Mouse (Mus musculus) heart, adult 2 months (tissue): Measurements from ENCODE around the gene Reck.

Source experiments
- CTCF ChIP-seq: fragments of 200-600 bp; IDR thresholded peaks from 2 replicates; pipeline ENCODE4 v1.8.1; 2022; ENCODE audit warnings: antibody characterized with exemption, mild to moderate bottlenecking, moderate library complexity
- POLR2A ChIP-seq: fragments of 200-500 bp; IDR thresholded peaks from 2 replicates; pipeline ENCODE4 v1.6.1; 2011; ENCODE audit warnings: mild to moderate bottlenecking, low read depth, low read length, control low read depth; ENCODE audit not compliant: insufficient read depth

- TF ChIP-seq POLR2A (no peak), CTCF (no peak)
Observed at GRCm38 (mm10) chr4:43832031-43832430, 43.3 kb upstream of the Reck start.
